Mouse (Mus musculus): ENCODE measurements around the gene Zc3hav1. TPM values are rescaled to one million over a fixed set of nuclear protein-coding genes. Genes with fewer than 3 reads are reported as not detected.

Zc3hav1 gene
- polyA plus RNA-seq, 1 experiment from 2014 or later = 10.1 TPM

GRCm38 (mm10) chr6:38292871-38293646 is 61.3 kb downstream of the Zc3hav1 start:
- no peak overlapping the region for H3K9ac ChIP-seq
- H3K4me3 ChIP-seq = no peak overlapping the region
- H3K27me3 ChIP-seq (replicated peaks) = no peaks in the 10 kb centered on the region
- H3K4me2 ChIP-seq = no peak overlapping the region
- no peak overlapping the region for H3K27ac ChIP-seq (ENCODE audit: poor library complexity, severe bottlenecking)
- H3K36me3 ChIP-seq = peaks cover 88% of the 10 kb centered on the region
- 61% methylated on average over 11 of the region's 11 CpGs for WGBS
- H3K4me1 ChIP-seq (replicated peaks) = peaks cover 8% of the 10 kb centered on the region
- H3K9me3 ChIP-seq (replicated peaks) = no peaks in the 10 kb centered on the region
- no peak for ATAC-seq (ENCODE audit: insufficient number of reproducible peaks, low FRiP score)

GRCm38 (mm10) chr6:38284422-38284821 is 70.0 kb downstream of the Zc3hav1 start:
- Histone ChIP-seq H3K27me3 (replicated peaks) (no peaks in the 10 kb centered on the region), H3K27ac (ENCODE audit: poor library complexity, severe bottlenecking) (no peak overlapping the region), H3K4me2 (no peak overlapping the region), H3K4me1 (replicated peaks) (no peaks in the 10 kb centered on the region), H3K36me3 (peaks cover 57% of the 10 kb centered on the region), H3K9me3 (replicated peaks) (peaks cover 22% of the 10 kb centered on the region), H3K9ac (no peak overlapping the region), H3K4me3 (no peak overlapping the region)
- no peak for ATAC-seq (ENCODE audit: insufficient number of reproducible peaks, low FRiP score)
- WGBS = 94% methylated on average over 19 of the region's 19 CpGs

- H3K27ac ChIP-seq (ENCODE audit: poor library complexity, severe bottlenecking) = no peak overlapping the region
- 0 out of 2 replicates have a peak, but pooled peaks cover 5% of the 10 kb centered on the region for H3K4me1 ChIP-seq (replicated peaks)
- no peaks in the 10 kb centered on the region for H3K27me3 ChIP-seq (replicated peaks)
- no peak for ATAC-seq (ENCODE audit: insufficient number of reproducible peaks, low FRiP score)
- H3K9ac ChIP-seq = no peak overlapping the region
- H3K9me3 ChIP-seq (replicated peaks) = no peaks in the 10 kb centered on the region
- no peak overlapping the region for H3K4me3 ChIP-seq
- 69% methylated on average over 7 of the region's 7 CpGs for WGBS
- H3K4me2 ChIP-seq = no peak overlapping the region
- H3K36me3 ChIP-seq = no peaks in the 10 kb centered on the region
Observed at GRCm38 (mm10) chr6:38264466-38264865, 89.9 kb downstream of the Zc3hav1 start.

- Histone ChIP-seq H3K4me3 (no peak overlapping the region), H3K27ac (ENCODE audit: poor library complexity, severe bottlenecking) (no peak overlapping the region), H3K4me1 (replicated peaks) (0 out of 2 replicates have a peak, but pooled peaks cover 5% of the 10 kb centered on the region), H3K27me3 (replicated peaks) (no peaks in the 10 kb centered on the region), H3K36me3 (no peaks in the 10 kb centered on the region), H3K9me3 (replicated peaks) (no peaks in the 10 kb centered on the region), H3K9ac (no peak overlapping the region), H3K4me2 (no peak overlapping the region)
- no peak for ATAC-seq (ENCODE audit: insufficient number of reproducible peaks, low FRiP score)
- WGBS = 61% methylated on average over 5 of the region's 5 CpGs
Observed at GRCm38 (mm10) chr6:38263393-38264159, 90.8 kb downstream of the Zc3hav1 start.

- H3K4me3 ChIP-seq = no peak overlapping the region
- H3K27me3 ChIP-seq (replicated peaks) = no peaks in the 10 kb centered on the region
- 0 out of 2 replicates have a peak, but pooled peaks cover 5% of the 10 kb centered on the region for H3K4me1 ChIP-seq (replicated peaks)
- WGBS = 71% methylated on average over 4 of the region's 4 CpGs
- H3K36me3 ChIP-seq = no peaks in the 10 kb centered on the region
- H3K9me3 ChIP-seq (replicated peaks) = no peaks in the 10 kb centered on the region
- no peak for ATAC-seq (ENCODE audit: insufficient number of reproducible peaks, low FRiP score)
- H3K4me2 ChIP-seq = no peak overlapping the region
- no peak overlapping the region for H3K9ac ChIP-seq
- H3K27ac ChIP-seq (ENCODE audit: poor library complexity, severe bottlenecking) = no peak overlapping the region
Observed at GRCm38 (mm10) chr6:38261877-38262276, 92.5 kb downstream of the Zc3hav1 start.

GRCm38 (mm10) chr6:38257506-38257905 is 96.9 kb downstream of the Zc3hav1 start:
- no peaks in the 10 kb centered on the region for H3K27me3 ChIP-seq (replicated peaks)
- no peak overlapping the region for H3K4me2 ChIP-seq
- H3K4me1 ChIP-seq (replicated peaks) = peaks cover 8% of the 10 kb centered on the region
- no peak overlapping the region for H3K9ac ChIP-seq
- no peak overlapping the region for H3K4me3 ChIP-seq
- WGBS = 91% methylated on average over 8 of the region's 8 CpGs
- no peak for ATAC-seq (ENCODE audit: insufficient number of reproducible peaks, low FRiP score)
- no peak overlapping the region for H3K27ac ChIP-seq (ENCODE audit: poor library complexity, severe bottlenecking)
- H3K36me3 ChIP-seq = no peaks in the 10 kb centered on the region
- H3K9me3 ChIP-seq (replicated peaks) = no peaks in the 10 kb centered on the region

GRCm38 (mm10) chr6:38256793-38257192 is 97.6 kb downstream of the Zc3hav1 start:
- 68% methylated on average over 4 of the region's 4 CpGs for WGBS
- Histone ChIP-seq H3K36me3 (no peaks in the 10 kb centered on the region), H3K4me1 (replicated peaks) (peaks cover 14% of the 10 kb centered on the region), H3K9me3 (replicated peaks) (no peaks in the 10 kb centered on the region), H3K4me2 (no peak overlapping the region), H3K27me3 (replicated peaks) (no peaks in the 10 kb centered on the region), H3K4me3 (no peak overlapping the region), H3K27ac (ENCODE audit: poor library complexity, severe bottlenecking) (no peak overlapping the region), H3K9ac (no peak overlapping the region)
- ATAC-seq (ENCODE audit: insufficient number of reproducible peaks, low FRiP score) = no peak

GRCm38 (mm10) chr6:38255794-38256193 is 98.6 kb downstream of the Zc3hav1 start:
- H3K9me3 ChIP-seq (replicated peaks) = no peaks in the 10 kb centered on the region
- H3K4me1 ChIP-seq (replicated peaks) = peaks cover 20% of the 10 kb centered on the region
- no peak overlapping the region for H3K9ac ChIP-seq
- H3K4me2 ChIP-seq = no peak overlapping the region
- 68% methylated on average over 2 of the region's 2 CpGs for WGBS
- H3K4me3 ChIP-seq = no peak overlapping the region
- H3K27me3 ChIP-seq (replicated peaks) = no peaks in the 10 kb centered on the region
- no peaks in the 10 kb centered on the region for H3K36me3 ChIP-seq
- H3K27ac ChIP-seq (ENCODE audit: poor library complexity, severe bottlenecking) = no peak overlapping the region
- no peak for ATAC-seq (ENCODE audit: insufficient number of reproducible peaks, low FRiP score)

Other genes with a start within 250 kb of the Zc3hav1 start
- not detected in 2 replicates for gene Tmem213, start 245.3 kb downstream of the Zc3hav1 start, polyA plus RNA-seq (2016; fragmentation: Nextera tagmentation; extraction: Ambion mirVana)
- 0.06 and 0.15 TPM in 2 replicates for gene Atp6v0a4, start 230.0 kb downstream of the Zc3hav1 start, polyA plus RNA-seq (2016; fragmentation: Nextera tagmentation; extraction: Ambion mirVana)
- gene D630045J12Rik, start 100.6 kb downstream of the Zc3hav1 start, polyA plus RNA-seq (2016; fragmentation: Nextera tagmentation; extraction: Ambion mirVana) = 2.6 and 3.0 TPM in 2 replicates
- gene Zc3hav1l, start 55.3 kb downstream of the Zc3hav1 start, polyA plus RNA-seq (2016; fragmentation: Nextera tagmentation; extraction: Ambion mirVana) = 15.6 and 16.5 TPM in 2 replicates
- 3.4 and 3.5 TPM in 2 replicates for gene Ttc26, start 26.9 kb upstream of the Zc3hav1 start, polyA plus RNA-seq (2016; fragmentation: Nextera tagmentation; extraction: Ambion mirVana)
- 11.7 and 14.7 TPM in 2 replicates for gene Ubn2, start 79.3 kb upstream of the Zc3hav1 start, polyA plus RNA-seq (2016; fragmentation: Nextera tagmentation; extraction: Ambion mirVana)
- gene Fmc1, start 178.9 kb upstream of the Zc3hav1 start, polyA plus RNA-seq (2016; fragmentation: Nextera tagmentation; extraction: Ambion mirVana) = 202 and 217 TPM in 2 replicates
- gene Luc7l2, start 196.7 kb upstream of the Zc3hav1 start, polyA plus RNA-seq (2016; fragmentation: Nextera tagmentation; extraction: Ambion mirVana) = 34.4 and 37.4 TPM in 2 replicates

Measured in heart, embryonic 12.5 days (tissue).